Mouse (Mus musculus): ENCODE measurements around the gene Xpc. TPM values are rescaled to one million over a fixed set of nuclear protein-coding genes. Genes with fewer than 3 reads are reported as not detected.
"Not testable (repeated sequence)": the region's sequence is repeated elsewhere in the genome, so short reads cannot be mapped to it uniquely, and the experiment has no call there.

Xpc gene
- polyA plus RNA-seq, 1 experiment from 2014 or later, result 16.5 TPM

- Histone ChIP-seq H3K4me2 (no peak overlapping the region), H3K27me3 (replicated peaks) (no peaks in the 10 kb centered on the region), H3K9ac (replicated peaks) (no peak overlapping the region), H3K9me3 (replicated peaks) (no peaks in the 10 kb centered on the region), H3K27ac (replicated peaks) (no peak overlapping the region), H3K4me1 (no peaks in the 10 kb centered on the region), H3K4me3 (replicated peaks) (no peak overlapping the region), H3K36me3 (peaks cover 89% of the 10 kb centered on the region)
- 88% methylated on average over 9 of the region's 9 CpGs for WGBS
- ATAC-seq (ENCODE audit: low FRiP score), result no peak
These were observed 27.0 kb downstream of the Xpc start for GRCm38 (mm10) chr6:91488496-91489212.

- H3K4me1 ChIP-seq, result no peaks in the 10 kb centered on the region
- H3K4me2 ChIP-seq, result no peak overlapping the region
- H3K9me3 ChIP-seq (replicated peaks), result no peaks in the 10 kb centered on the region
- no peak overlapping the region for H3K9ac ChIP-seq (replicated peaks)
- no peaks in the 10 kb centered on the region for H3K27me3 ChIP-seq (replicated peaks)
- H3K27ac ChIP-seq (replicated peaks), result no peak overlapping the region
- 93% methylated on average over 15 of the region's 15 CpGs for WGBS
- no peak for ATAC-seq (ENCODE audit: low FRiP score)
- H3K36me3 ChIP-seq, result peaks cover 94% of the 10 kb centered on the region
- H3K4me3 ChIP-seq (replicated peaks), result no peak overlapping the region
These were observed 28.8 kb downstream of the Xpc start for GRCm38 (mm10) chr6:91486736-91487453.

GRCm38 (mm10) chr6:91483371-91483770, 32.3 kb downstream of the Xpc start:
- no peak overlapping the region for H3K27ac ChIP-seq (replicated peaks)
- H3K9ac ChIP-seq (replicated peaks), result no peak overlapping the region
- no peaks in the 10 kb centered on the region for H3K9me3 ChIP-seq (replicated peaks)
- 100% methylated on average over 2 of the region's 2 CpGs for WGBS
- H3K4me2 ChIP-seq, result no peak overlapping the region
- H3K27me3 ChIP-seq (replicated peaks), result no peaks in the 10 kb centered on the region
- H3K4me1 ChIP-seq, result no peaks in the 10 kb centered on the region
- H3K36me3 ChIP-seq, result peaks cover 100% of the 10 kb centered on the region
- no peak overlapping the region for H3K4me3 ChIP-seq (replicated peaks)
- no peak for ATAC-seq (ENCODE audit: low FRiP score)

GRCm38 (mm10) chr6:91476541-91476940, 39.1 kb downstream of the Xpc start:
- Histone ChIP-seq H3K9me3 (replicated peaks) (no peaks in the 10 kb centered on the region), H3K36me3 (peaks cover 44% of the 10 kb centered on the region), H3K4me3 (replicated peaks) (no peak overlapping the region), H3K27ac (replicated peaks) (no peak overlapping the region), H3K4me1 (peaks cover 30% of the 10 kb centered on the region), H3K9ac (replicated peaks) (no peak overlapping the region), H3K27me3 (replicated peaks) (no peaks in the 10 kb centered on the region), H3K4me2 (no peak overlapping the region)
- WGBS, result 98% methylated on average over 2 of the region's 2 CpGs
- ATAC-seq (ENCODE audit: low FRiP score), result no peak

- Histone ChIP-seq H3K4me3 (replicated peaks) (peak overlapping the region; percentile 63), H3K4me2 (peak overlapping the region; percentile 74), H3K4me1 (peaks cover 34% of the 10 kb centered on the region), H3K9me3 (replicated peaks) (no peaks in the 10 kb centered on the region), H3K36me3 (peaks cover 28% of the 10 kb centered on the region), H3K27me3 (replicated peaks) (no peaks in the 10 kb centered on the region), H3K27ac (replicated peaks) (no peak overlapping the region), H3K9ac (replicated peaks) (peak overlapping the region; percentile 66)
- 58% methylated on average over 9 of the region's 9 CpGs for WGBS
- no peak for ATAC-seq (ENCODE audit: low FRiP score)
These were observed 41.1 kb downstream of the Xpc start for GRCm38 (mm10) chr6:91474441-91475190.

GRCm38 (mm10) chr6:91473805-91474440, 41.8 kb downstream of the Xpc start:
- H3K36me3 ChIP-seq, result peaks cover 21% of the 10 kb centered on the region
- peaks cover 34% of the 10 kb centered on the region for H3K4me1 ChIP-seq
- H3K4me3 ChIP-seq (replicated peaks), result peak overlapping the region; percentile 63
- WGBS, result under 1% methylated on average over 27 of the region's 27 CpGs
- peak; percentile 48 for ATAC-seq (ENCODE audit: low FRiP score)
- H3K9me3 ChIP-seq (replicated peaks), result no peaks in the 10 kb centered on the region
- peak overlapping the region; percentile 69 for H3K27ac ChIP-seq (replicated peaks)
- peak overlapping the region; percentile 66 for H3K9ac ChIP-seq (replicated peaks)
- no peaks in the 10 kb centered on the region for H3K27me3 ChIP-seq (replicated peaks)
- H3K4me2 ChIP-seq, result peak overlapping the region; percentile 74

- under 1% methylated on average over 74 of the region's 74 CpGs for WGBS
- Histone ChIP-seq H3K9ac (replicated peaks) (peak within 1 kb of the TSS; percentile 74), H3K4me2 (peak within 1 kb of the TSS; percentile 74), H3K4me1 (peaks cover 34% of the 10 kb centered on the region), H3K9me3 (replicated peaks) (no peaks in the 10 kb centered on the region), H3K4me3 (replicated peaks) (peak within 1 kb of the TSS; percentile 63), H3K27ac (replicated peaks) (peak within 1 kb of the TSS; percentile 80), H3K36me3 (peaks cover 13% of the 10 kb centered on the region), H3K27me3 (replicated peaks) (no peaks in the 10 kb centered on the region)
- ATAC-seq (ENCODE audit: low FRiP score), result peak; percentile 96
These were observed 42.6 kb downstream of the Xpc start, which contains the start of the genes Chchd4 and Tmem43 for GRCm38 (mm10) chr6:91472868-91473804. Gene Chchd4 (minus strand): TSS chr6:91473546. Gene Tmem43 (plus strand): TSS chr6:91473703.

- Histone ChIP-seq H3K36me3 (peaks cover 9% of the 10 kb centered on the region), H3K27me3 (replicated peaks) (no peaks in the 10 kb centered on the region), H3K9me3 (replicated peaks) (no peaks in the 10 kb centered on the region), H3K4me2 (peak overlapping the region; percentile 74), H3K4me1 (peaks cover 34% of the 10 kb centered on the region), H3K4me3 (replicated peaks) (peak overlapping the region; percentile 63), H3K27ac (replicated peaks) (peak overlapping the region; percentile 80), H3K9ac (replicated peaks) (peak overlapping the region; percentile 74)
- no peak for ATAC-seq (ENCODE audit: low FRiP score)
- WGBS, result 29% methylated on average over 6 of the region's 6 CpGs
These were observed 43.4 kb downstream of the Xpc start for GRCm38 (mm10) chr6:91472319-91472718.

GRCm38 (mm10) chr6:91471427-91471826, 44.3 kb downstream of the Xpc start:
- peaks cover 14% of the 10 kb centered on the region for H3K36me3 ChIP-seq
- ATAC-seq (ENCODE audit: low FRiP score); H3K27me3 ChIP-seq (replicated peaks); H3K27ac ChIP-seq (replicated peaks); H3K9ac ChIP-seq (replicated peaks); H3K9me3 ChIP-seq (replicated peaks): not testable (repeated sequence)
- 0 out of 2 replicates have a peak overlapping the region, but pooled peaks have one; percentile 63 for H3K4me3 ChIP-seq (replicated peaks)
- peaks cover 34% of the 10 kb centered on the region for H3K4me1 ChIP-seq
- 92% methylated on average over 3 of the region's 3 CpGs for WGBS
- peak overlapping the region; percentile 74; the same call in 1 of the 2 replicates for H3K4me2 ChIP-seq

- WGBS, result 85% methylated on average over 2 of the region's 2 CpGs
- peaks cover 34% of the 10 kb centered on the region for H3K4me1 ChIP-seq
- no peaks in the 10 kb centered on the region for H3K9me3 ChIP-seq (replicated peaks)
- no peak overlapping the region for H3K27ac ChIP-seq (replicated peaks)
- H3K4me2 ChIP-seq, result no peak overlapping the region
- no peak overlapping the region for H3K9ac ChIP-seq (replicated peaks)
- no peaks in the 10 kb centered on the region for H3K27me3 ChIP-seq (replicated peaks)
- ATAC-seq (ENCODE audit: low FRiP score), result no peak
- H3K4me3 ChIP-seq (replicated peaks), result no peak overlapping the region
- peaks cover 20% of the 10 kb centered on the region for H3K36me3 ChIP-seq
These were observed 45.0 kb downstream of the Xpc start for GRCm38 (mm10) chr6:91470712-91471111.
